Mouse (Mus musculus) lung, adult 10 weeks (tissue): ENCODE measurements around the gene Cck. TPM values are rescaled to one million over a fixed set of nuclear protein-coding genes. Genes with fewer than 3 reads are reported as not detected.

Source experiments
- polyA plus RNA-seq: library from polyadenylated mRNA; stranded (reverse); fragments of 350-450 nt; fragmentation: Illumina TruSeq; extraction: RNeasy Lipid Tissue Mini Kit (QIAGEN cat#74804); gene quantifications from one replicate; pipeline ENCODE4 v1.2.3, GENCODE M21; 2014; ENCODE audit warnings: low read depth, low replicate concordance; ENCODE audit not compliant: insufficient read depth

The Cck gene
- not detected for polyA plus RNA-seq

GRCm38 (mm10) chr9:121495529-121495928, at the start of gene Cck:
Gene Cck, minus strand, starts transcription at chr9:121495694.

Other genes with a start within 250 kb of the Cck start
- 3.1 TPM for gene Ulk4, start 218.5 kb downstream of the Cck start, polyA plus RNA-seq
- gene Trak1, start 198.2 kb downstream of the Cck start, polyA plus RNA-seq, result 26.1 TPM
- 0.93 TPM for gene Lyzl4, start 146.4 kb upstream of the Cck start, polyA plus RNA-seq
- gene Vipr1, start 147.0 kb upstream of the Cck start, polyA plus RNA-seq, result 1.3 TPM
- 3.3 TPM for gene Sec22c, start 209.8 kb upstream of the Cck start, polyA plus RNA-seq
- 55.8 TPM for gene Ss18l2, start 214.6 kb upstream of the Cck start, polyA plus RNA-seq
- gene Nktr, start 223.5 kb upstream of the Cck start, polyA plus RNA-seq, result 14.5 TPM